Mouse (Mus musculus): ENCODE results near the gene St5. TPM values are rescaled to one million over a fixed set of nuclear protein-coding genes. Genes with fewer than 3 reads are reported as not detected.

Gene St5
- polyA plus RNA-seq, 2 experiments from 2014 or later, result 1.3 to 1.7 TPM

- no peak for ATAC-seq
Observed at GRCm38 (mm10) chr7:109563775-109564362, 139.5 kb downstream of the St5 start.

- no peak for ATAC-seq
Observed at GRCm38 (mm10) chr7:109562676-109563075, 140.7 kb downstream of the St5 start.

GRCm38 (mm10) chr7:109562154-109562599 lies 141.2 kb downstream of the St5 start:
- ATAC-seq, result no peak

GRCm38 (mm10) chr7:109561466-109562153 lies 141.8 kb downstream of the St5 start:
- no peak for ATAC-seq

- no peak for ATAC-seq
Observed at GRCm38 (mm10) chr7:109559536-109559935, 143.9 kb downstream of the St5 start.

GRCm38 (mm10) chr7:109546726-109547125 lies 156.7 kb downstream of the St5 start:
- ATAC-seq, result no peak

- ATAC-seq, result no peak
Observed at GRCm38 (mm10) chr7:109546186-109546585, 157.2 kb downstream of the St5 start.

GRCm38 (mm10) chr7:109545255-109545993 lies 158.0 kb downstream of the St5 start:
- ATAC-seq, result no peak

- ATAC-seq, result no peak
Observed at GRCm38 (mm10) chr7:109544792-109545191, 158.6 kb downstream of the St5 start.

- no peak for ATAC-seq
Observed at GRCm38 (mm10) chr7:109542364-109542628, 161.1 kb downstream of the St5 start.

GRCm38 (mm10) chr7:109541609-109542363 lies 161.6 kb downstream of the St5 start:
- no peak for ATAC-seq

- ATAC-seq, result no peak
Observed at GRCm38 (mm10) chr7:109540902-109541301, 162.5 kb downstream of the St5 start.

- no peak for ATAC-seq
Observed at GRCm38 (mm10) chr7:109536451-109536946, 166.9 kb downstream of the St5 start.

- no peak for ATAC-seq
Observed at GRCm38 (mm10) chr7:109534921-109535320, 168.5 kb downstream of the St5 start.

- no peak for ATAC-seq
Observed at GRCm38 (mm10) chr7:109533888-109534287, 169.5 kb downstream of the St5 start.

GRCm38 (mm10) chr7:109533129-109533528 lies 170.3 kb downstream of the St5 start:
- no peak for ATAC-seq

GRCm38 (mm10) chr7:109532691-109533090 lies 170.7 kb downstream of the St5 start:
- ATAC-seq, result no peak

- ATAC-seq, result no peak
Observed at GRCm38 (mm10) chr7:109531501-109531900, 171.9 kb downstream of the St5 start.

- ATAC-seq, result no peak
Observed at GRCm38 (mm10) chr7:109529741-109530140, 173.7 kb downstream of the St5 start.

GRCm38 (mm10) chr7:109528356-109528755 lies 175.0 kb downstream of the St5 start:
- no peak for ATAC-seq

GRCm38 (mm10) chr7:109527536-109527935 lies 175.9 kb downstream of the St5 start:
- ATAC-seq, result no peak

- ATAC-seq, result no peak
Observed at GRCm38 (mm10) chr7:109525740-109526663, 177.4 kb downstream of the St5 start.
